Comparison of ENCODE assay signal across 8 mouse cellular contexts in genomic region chr5:134539891-134540290, GRCm38 (mm10). TPM values are rescaled to one million over a fixed set of nuclear protein-coding genes. Genes with fewer than 3 reads are reported as not detected.
DNase-seq lines count a peak whose midpoint lies in the region; ATAC-seq and TF ChIP-seq lines count a peak whose summit lies in the region.

No protein-coding gene starts in this region.

- peaks cover 11% of the 10 kb centered on the region; the same call in 1 of the 2 replicates for H3K9me3 ChIP-seq in embryonic facial prominence, embryonic 10.5 days
- no peaks in the 10 kb centered on the region for H3K9me3 ChIP-seq in heart, embryonic 11.5 days (replicated peaks; ENCODE audit: control insufficient read depth, low read length)

- no peak overlapping the region for H3K4me2 ChIP-seq in heart, embryonic 11.5 days

- H3K27ac ChIP-seq in embryonic facial prominence, embryonic 10.5 days (replicated peaks) = peak overlapping the region; percentile 84
- peak overlapping the region; percentile 85 for H3K27ac ChIP-seq in heart, embryonic 11.5 days (ENCODE audit: low read depth, low read length)
- H3K27ac ChIP-seq in small intestine, adult 2 months (ENCODE audit: insufficient read depth, low read depth, low read length) = peak overlapping the region; percentile 38

- DNase-seq in urinary bladder, postnatal 25 days (ENCODE audit: low spot score) = peak; percentile 43
- no peak for DNase-seq in urinary bladder, postnatal 10 days (ENCODE audit: low spot score)
- peak; percentile 86 for DNase-seq in embryonic facial prominence, embryonic 10.5 days (ENCODE audit: low spot score)
- peak; percentile 50 for DNase-seq in kidney, adult 9 months
- peak; percentile 94 for DNase-seq in lung, postnatal 10 days
- DNase-seq in frontal cortex, postnatal 25 days (ENCODE audit: low spot score in 2 of 2) = no peak

- no peak for TF ChIP-seq CTCF in small intestine, adult 2 months (IDR thresholded peaks at IDR 0.05; ENCODE audit: extremely low read depth, insufficient read length, insufficient replicate concordance, low read depth, low read length)

- H3K4me1 ChIP-seq in embryonic facial prominence, embryonic 10.5 days = peaks cover 47% of the 10 kb centered on the region
- H3K4me1 ChIP-seq in heart, embryonic 11.5 days (ENCODE audit: control insufficient read depth, insufficient read depth, low read length) = peaks cover 11% of the 10 kb centered on the region; the same call in 1 of the 2 replicates
- peaks cover 13% of the 10 kb centered on the region; the same call in 1 of the 2 replicates for H3K4me1 ChIP-seq in small intestine, adult 2 months (ENCODE audit: control insufficient read depth, insufficient read depth, insufficient read length, low read length)

- ATAC-seq in heart, embryonic 11.5 days (replicated peaks; ENCODE audit: insufficient number of reproducible peaks, low FRiP score, low TSS enrichment) = peak; percentile 80; the same call in 1 of the 2 replicates

- H3K36me3 ChIP-seq in embryonic facial prominence, embryonic 10.5 days (replicated peaks) = peaks cover 53% of the 10 kb centered on the region
- H3K36me3 ChIP-seq in heart, embryonic 11.5 days (ENCODE audit: control insufficient read depth, insufficient read depth, low read length) = 0 out of 2 replicates have a peak, but pooled peaks cover 3% of the 10 kb centered on the region
- H3K36me3 ChIP-seq in small intestine, adult 2 months (ENCODE audit: control insufficient read depth, insufficient read depth, low read length) = peaks cover 8% of the 10 kb centered on the region

- peak overlapping the region; percentile 36 for H3K4me3 ChIP-seq in embryonic facial prominence, embryonic 10.5 days
- no peak overlapping the region for H3K4me3 ChIP-seq in heart, embryonic 11.5 days (ENCODE audit: low read depth, low read length)
- no peak overlapping the region for H3K4me3 ChIP-seq in small intestine, adult 2 months (ENCODE audit: low read depth, low read length)

- no peaks in the 10 kb centered on the region for H3K27me3 ChIP-seq in embryonic facial prominence, embryonic 10.5 days (replicated peaks; ENCODE audit: low read depth, poor library complexity, severe bottlenecking)
- H3K27me3 ChIP-seq in heart, embryonic 11.5 days (ENCODE audit: control insufficient read depth, insufficient read depth, low read length) = no peaks in the 10 kb centered on the region
- no peaks in the 10 kb centered on the region for H3K27me3 ChIP-seq in small intestine, adult 2 months (ENCODE audit: control insufficient read depth, insufficient read depth, low read length)

- peak overlapping the region; percentile 39; the same call in 1 of the 2 replicates for H3K9ac ChIP-seq in heart, embryonic 11.5 days (ENCODE audit: low read depth, low read length)

- 10% methylated on average over 3 of the region's 3 CpGs for WGBS in embryonic facial prominence, embryonic 10.5 days
- WGBS in heart, embryonic 11.5 days (ENCODE audit: insufficient replicate concordance) = 15% methylated on average over 3 of the region's 3 CpGs
- WGBS in small intestine, adult 2 months = 63% methylated on average over 3 of the region's 3 CpGs

- TF ChIP-seq POLR2A in small intestine, adult 2 months (IDR thresholded peaks at IDR 0.05; ENCODE audit: low read depth, low read length) = no peak

RNA-seq across cellular contexts. Expression of gene Clip2, which starts 12.3 kb away (rescaled TPM):
- 5.8 and 6.8 TPM in 2 replicates for polyA plus RNA-seq in embryonic facial prominence, embryonic 10.5 days (2016; fragmentation: Nextera tagmentation; extraction: Ambion mirVana)
- polyA plus RNA-seq in heart, embryonic 11.5 days (2014; fragmentation: Nextera tagmentation; extraction: Ambion mirVana) = 1.7 and 2.2 TPM in 2 replicates
- polyA plus RNA-seq in small intestine, adult 2 months (2012; rRNA removed) = 24.0 and 43.4 TPM in 2 replicates

RNA-seq across cellular contexts. Expression of gene Syna, which starts 20.1 kb away (rescaled TPM):
- polyA plus RNA-seq in embryonic facial prominence, embryonic 10.5 days (2016; fragmentation: Nextera tagmentation; extraction: Ambion mirVana) = 0.10 TPM in 1 of 2 replicates, not detected in the other
- polyA plus RNA-seq in heart, embryonic 11.5 days (2014; fragmentation: Nextera tagmentation; extraction: Ambion mirVana) = not detected in 2 replicates
- polyA plus RNA-seq in small intestine, adult 2 months (2012; rRNA removed) = 1.6 and 3.1 TPM in 2 replicates

RNA-seq across cellular contexts. Expression of gene Rfc2, which starts 41.3 kb away (rescaled TPM):
- polyA plus RNA-seq in embryonic facial prominence, embryonic 10.5 days (2016; fragmentation: Nextera tagmentation; extraction: Ambion mirVana) = 414 and 415 TPM in 2 replicates
- polyA plus RNA-seq in heart, embryonic 11.5 days (2014; fragmentation: Nextera tagmentation; extraction: Ambion mirVana) = 216 and 234 TPM in 2 replicates
- polyA plus RNA-seq in small intestine, adult 2 months (2012; rRNA removed) = 15.1 and 35.4 TPM in 2 replicates

Comparison
In these comparisons a context has a peak if more than half of its experiments do, and no peak if none do; other contexts are left out.
1. DNase-seq: peak in urinary bladder, postnatal 25 days (single experiment), embryonic facial prominence, embryonic 10.5 days (single experiment), kidney, adult 9 months (single experiment) and lung, postnatal 10 days (single experiment); none in urinary bladder, postnatal 10 days (single experiment) and frontal cortex, postnatal 25 days (0 of 2).
2. Peak in every context shown above with its lines, with median percentiles within 50 percentile points of each other: H3K27ac ChIP-seq.